Mouse (Mus musculus): ENCODE data around the gene Wbp1. TPM values are rescaled to one million over a fixed set of nuclear protein-coding genes. Genes with fewer than 3 reads are reported as not detected.

Gene Wbp1
- polyA plus RNA-seq, 1 experiment from 2014 or later, result 50.3 TPM

DNA sequence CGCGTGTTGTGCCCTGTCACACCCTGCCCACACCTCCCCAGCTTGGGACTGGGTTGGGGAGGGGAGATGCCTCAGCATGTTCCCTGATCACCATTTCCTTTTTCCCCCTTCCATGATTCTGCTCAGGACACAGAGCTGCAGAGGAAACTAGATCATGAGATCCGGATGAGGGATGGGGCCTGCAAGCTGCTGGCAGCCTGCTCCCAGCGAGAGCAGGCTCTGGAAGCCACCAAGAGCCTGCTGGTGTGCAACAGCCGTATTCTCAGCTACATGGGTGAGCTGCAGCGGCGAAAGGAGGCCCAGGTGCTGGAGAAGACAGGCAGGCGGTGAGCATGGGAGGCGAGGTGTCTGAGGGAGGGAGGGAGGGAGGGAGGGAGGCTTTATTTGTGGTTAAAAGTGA is 24.4 kb upstream of the Wbp1 start:
- H3K4me3 ChIP-seq (ENCODE audit: low read depth, low read length), result no peak overlapping the region
- 61% methylated on average over 9 of the region's 9 CpGs for WGBS
- peaks cover 5% of the 10 kb centered on the region; the same call in 1 of the 2 replicates for H3K36me3 ChIP-seq (ENCODE audit: control insufficient read depth, insufficient read depth, low read length)
- no peak overlapping the region for H3K4me2 ChIP-seq
- no peaks in the 10 kb centered on the region for H3K9me3 ChIP-seq (ENCODE audit: control insufficient read depth, low read length)
- H3K4me1 ChIP-seq (replicated peaks; ENCODE audit: control insufficient read depth, insufficient read depth, low read length), result peaks cover 7% of the 10 kb centered on the region
- H3K27me3 ChIP-seq (replicated peaks; ENCODE audit: control insufficient read depth, insufficient read depth, low read length), result peaks cover 17% of the 10 kb centered on the region
- DNase-seq (ENCODE audit: low spot score), result no peak
- H3K27ac ChIP-seq (ENCODE audit: low read depth, low read length), result no peak overlapping the region
- H3K9ac ChIP-seq (ENCODE audit: low read depth, low read length), result no peak overlapping the region
- no peak for ATAC-seq (replicated peaks; ENCODE audit: low FRiP score)

DNA sequence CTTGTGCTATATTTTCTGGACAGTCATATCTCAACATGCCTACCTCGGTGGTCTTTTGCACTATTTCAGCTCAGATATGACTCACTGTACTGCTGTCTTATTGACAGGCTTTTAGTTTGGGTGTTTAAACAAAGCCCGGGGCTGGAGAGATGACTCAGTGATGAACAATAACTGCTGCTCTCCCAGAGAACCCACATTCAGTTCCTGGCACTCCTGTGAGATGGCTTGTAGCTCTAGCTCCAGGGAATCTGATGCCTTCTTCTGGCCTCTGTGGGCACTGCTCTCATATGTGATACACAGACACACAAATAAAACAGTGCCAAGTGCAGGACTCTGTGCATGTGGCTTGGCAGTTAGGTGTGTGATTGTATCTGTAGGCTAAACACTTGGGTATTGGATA is 23.9 kb upstream of the Wbp1 start:
- ATAC-seq (replicated peaks; ENCODE audit: low FRiP score) (no peak), DNase-seq (ENCODE audit: low spot score) (no peak)
- Histone ChIP-seq H3K36me3 (ENCODE audit: control insufficient read depth, insufficient read depth, low read length) (peaks cover 5% of the 10 kb centered on the region; the same call in 1 of the 2 replicates), H3K4me3 (ENCODE audit: low read depth, low read length) (no peak overlapping the region), H3K4me1 (replicated peaks; ENCODE audit: control insufficient read depth, insufficient read depth, low read length) (peaks cover 7% of the 10 kb centered on the region), H3K9ac (ENCODE audit: low read depth, low read length) (no peak overlapping the region), H3K27ac (ENCODE audit: low read depth, low read length) (no peak overlapping the region), H3K27me3 (replicated peaks; ENCODE audit: control insufficient read depth, insufficient read depth, low read length) (peaks cover 17% of the 10 kb centered on the region), H3K4me2 (no peak overlapping the region), H3K9me3 (ENCODE audit: control insufficient read depth, low read length) (no peaks in the 10 kb centered on the region)
- 60% methylated on average over 2 of the region's 2 CpGs for WGBS

DNA sequence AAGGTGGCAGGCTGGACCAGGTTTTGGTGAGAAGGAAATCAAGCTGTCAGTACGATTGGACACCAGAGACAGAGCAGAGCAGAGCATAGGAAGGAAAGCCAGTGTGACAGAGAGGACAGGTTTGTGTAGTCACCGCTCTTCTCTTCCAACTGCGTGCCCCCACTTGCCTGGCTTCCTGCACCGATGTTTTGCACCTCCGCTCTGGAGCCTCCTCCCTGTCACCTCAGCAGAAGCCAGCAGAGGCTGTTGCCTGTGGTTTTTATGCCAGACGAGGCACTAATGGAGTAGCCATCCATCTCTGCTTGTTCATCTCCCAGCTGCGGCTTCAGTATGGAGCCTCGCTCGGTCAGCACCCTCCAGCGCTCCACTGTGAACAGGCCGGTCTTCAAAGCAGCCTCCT is 21.5 kb upstream of the Wbp1 start:
- 44% methylated on average over 11 of the region's 11 CpGs for WGBS
- Histone ChIP-seq H3K9ac (ENCODE audit: low read depth, low read length) (no peak overlapping the region), H3K4me1 (replicated peaks; ENCODE audit: control insufficient read depth, insufficient read depth, low read length) (peaks cover 16% of the 10 kb centered on the region), H3K36me3 (ENCODE audit: control insufficient read depth, insufficient read depth, low read length) (peaks cover 3% of the 10 kb centered on the region; the same call in 1 of the 2 replicates), H3K27me3 (replicated peaks; ENCODE audit: control insufficient read depth, insufficient read depth, low read length) (peaks cover 17% of the 10 kb centered on the region), H3K9me3 (ENCODE audit: control insufficient read depth, low read length) (no peaks in the 10 kb centered on the region), H3K4me2 (no peak overlapping the region), H3K4me3 (ENCODE audit: low read depth, low read length) (no peak overlapping the region), H3K27ac (ENCODE audit: low read depth, low read length) (no peak overlapping the region)
- ATAC-seq (replicated peaks; ENCODE audit: low FRiP score) (no peak), DNase-seq (ENCODE audit: low spot score) (no peak)

DNA sequence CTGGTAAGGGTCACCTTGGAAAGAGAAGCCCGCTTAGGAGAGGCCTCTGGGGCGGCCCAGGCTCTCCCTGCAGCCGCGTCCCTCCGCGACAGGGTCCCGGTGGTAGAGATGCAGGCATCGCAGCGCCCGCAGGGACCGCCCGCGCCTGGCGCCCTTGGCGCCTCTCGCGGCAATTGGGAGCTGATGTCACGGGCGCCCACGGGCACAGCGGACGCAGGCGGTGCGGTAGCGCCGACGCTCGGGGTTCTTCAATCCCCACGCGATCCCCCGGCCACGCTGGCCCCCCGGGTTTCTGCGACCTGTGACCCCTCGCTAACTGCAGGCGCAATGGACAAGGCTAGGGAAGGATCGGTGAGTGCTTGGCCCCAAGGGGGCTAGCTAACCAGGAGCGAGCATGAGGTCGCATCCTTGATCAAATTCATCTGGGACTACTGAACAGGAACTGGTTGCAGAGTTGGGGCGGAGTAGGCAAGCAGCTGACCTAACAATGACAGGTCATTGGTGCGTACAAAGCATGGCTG is 20.9 kb upstream of the Wbp1 start:
- DNase-seq (ENCODE audit: low spot score), result no peak
- WGBS, result 8% methylated on average over 41 of the region's 41 CpGs
- Histone ChIP-seq H3K9me3 (ENCODE audit: control insufficient read depth, low read length) (no peaks in the 10 kb centered on the region), H3K27ac (ENCODE audit: low read depth, low read length) (no peak overlapping the region), H3K36me3 (ENCODE audit: control insufficient read depth, insufficient read depth, low read length) (no peaks in the 10 kb centered on the region; the same call in 1 of the 2 replicates), H3K9ac (ENCODE audit: low read depth, low read length) (peak overlapping the region; percentile 26), H3K4me1 (replicated peaks; ENCODE audit: control insufficient read depth, insufficient read depth, low read length) (peaks cover 20% of the 10 kb centered on the region), H3K27me3 (replicated peaks; ENCODE audit: control insufficient read depth, insufficient read depth, low read length) (peaks cover 17% of the 10 kb centered on the region), H3K4me2 (peak overlapping the region; percentile 65), H3K4me3 (ENCODE audit: low read depth, low read length) (peak overlapping the region; percentile 35)
- no peak for ATAC-seq (replicated peaks; ENCODE audit: low FRiP score)

DNA sequence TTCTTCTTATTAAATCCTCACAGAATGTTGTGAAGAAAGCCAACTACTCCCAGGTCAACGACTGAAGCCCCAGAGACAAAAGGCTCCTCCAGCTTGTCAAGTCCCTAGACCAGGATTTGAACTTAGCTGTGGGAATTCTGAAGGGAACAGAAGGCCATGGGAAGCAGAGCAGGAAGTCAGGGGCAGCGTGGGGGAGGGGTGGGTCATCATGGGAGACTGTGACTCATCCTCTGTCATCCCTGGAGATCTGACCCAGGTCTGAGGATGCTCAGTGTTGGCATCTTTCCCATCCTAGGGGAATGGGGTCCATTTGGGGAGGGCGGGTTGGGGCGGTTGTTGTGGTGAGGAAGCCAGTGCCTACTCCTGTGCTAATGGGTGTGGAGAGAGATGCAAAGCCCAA is 20.3 kb upstream of the Wbp1 start:
- H3K9me3 ChIP-seq (ENCODE audit: control insufficient read depth, low read length), result no peaks in the 10 kb centered on the region
- H3K27me3 ChIP-seq (replicated peaks; ENCODE audit: control insufficient read depth, insufficient read depth, low read length), result peaks cover 17% of the 10 kb centered on the region
- no peaks in the 10 kb centered on the region; the same call in 1 of the 2 replicates for H3K36me3 ChIP-seq (ENCODE audit: control insufficient read depth, insufficient read depth, low read length)
- no peak overlapping the region for H3K9ac ChIP-seq (ENCODE audit: low read depth, low read length)
- H3K4me1 ChIP-seq (replicated peaks; ENCODE audit: control insufficient read depth, insufficient read depth, low read length), result peaks cover 23% of the 10 kb centered on the region
- H3K4me2 ChIP-seq, result no peak overlapping the region
- ATAC-seq (replicated peaks; ENCODE audit: low FRiP score) (no peak), DNase-seq (ENCODE audit: low spot score) (no peak)
- no peak overlapping the region for H3K4me3 ChIP-seq (ENCODE audit: low read depth, low read length)
- no peak overlapping the region for H3K27ac ChIP-seq (ENCODE audit: low read depth, low read length)
- 40% methylated on average over 4 of the region's 4 CpGs for WGBS

DNA sequence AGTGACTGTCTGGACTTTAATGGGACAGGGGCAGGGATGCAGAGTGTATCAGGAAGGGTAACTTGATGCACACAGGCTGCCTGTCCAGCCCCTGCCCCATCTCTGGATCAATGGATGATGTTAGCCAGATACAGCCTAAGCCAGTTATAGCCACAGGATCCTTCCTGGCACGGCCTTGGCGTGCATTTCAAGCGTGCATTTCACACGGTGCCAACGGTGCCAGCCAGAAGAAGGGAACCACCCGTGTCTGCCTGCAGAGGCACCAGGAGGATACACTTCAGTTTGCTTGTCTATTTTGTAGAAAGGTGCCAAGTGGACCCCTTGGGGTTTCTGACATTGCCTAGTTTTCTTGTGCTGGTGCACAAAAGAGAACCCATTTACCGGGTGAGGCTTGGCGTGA is 18.7 kb upstream of the Wbp1 start:
- peaks cover 29% of the 10 kb centered on the region for H3K27me3 ChIP-seq (replicated peaks; ENCODE audit: control insufficient read depth, insufficient read depth, low read length)
- ATAC-seq (replicated peaks; ENCODE audit: low FRiP score), result no peak
- no peak overlapping the region for H3K4me2 ChIP-seq
- no peak for DNase-seq (ENCODE audit: low spot score)
- no peak overlapping the region for H3K27ac ChIP-seq (ENCODE audit: low read depth, low read length)
- 90% methylated on average over 8 of the region's 8 CpGs for WGBS
- no peaks in the 10 kb centered on the region; the same call in 1 of the 2 replicates for H3K36me3 ChIP-seq (ENCODE audit: control insufficient read depth, insufficient read depth, low read length)
- H3K9me3 ChIP-seq (ENCODE audit: control insufficient read depth, low read length), result no peaks in the 10 kb centered on the region
- H3K4me1 ChIP-seq (replicated peaks; ENCODE audit: control insufficient read depth, insufficient read depth, low read length), result peaks cover 34% of the 10 kb centered on the region
- no peak overlapping the region for H3K4me3 ChIP-seq (ENCODE audit: low read depth, low read length)
- no peak overlapping the region for H3K9ac ChIP-seq (ENCODE audit: low read depth, low read length)

DNA sequence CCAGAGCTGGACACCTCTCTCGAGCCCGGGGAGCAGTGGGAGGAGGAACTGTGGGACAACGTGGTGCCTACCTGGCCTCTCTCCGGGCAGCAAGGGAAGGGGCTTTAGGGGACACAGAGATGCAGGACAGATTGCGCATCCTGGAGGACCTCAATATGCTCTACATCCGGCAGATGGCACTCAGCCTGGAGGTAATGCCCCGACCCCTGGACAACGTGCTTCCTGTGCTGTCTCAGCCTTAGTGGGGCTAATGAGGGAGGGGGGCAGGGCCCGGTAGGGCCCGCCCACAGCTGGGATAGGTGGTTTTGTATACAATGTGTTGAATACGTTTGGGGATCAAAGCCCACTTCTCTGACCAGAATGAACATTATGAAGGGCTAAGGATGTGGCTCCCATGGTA is 16.7 kb upstream of the Wbp1 start:
- WGBS, result 2% methylated on average over 11 of the region's 11 CpGs
- Histone ChIP-seq H3K9ac (ENCODE audit: low read depth, low read length) (peak overlapping the region; percentile 86), H3K4me1 (replicated peaks; ENCODE audit: control insufficient read depth, insufficient read depth, low read length) (peaks cover 37% of the 10 kb centered on the region)

DNA sequence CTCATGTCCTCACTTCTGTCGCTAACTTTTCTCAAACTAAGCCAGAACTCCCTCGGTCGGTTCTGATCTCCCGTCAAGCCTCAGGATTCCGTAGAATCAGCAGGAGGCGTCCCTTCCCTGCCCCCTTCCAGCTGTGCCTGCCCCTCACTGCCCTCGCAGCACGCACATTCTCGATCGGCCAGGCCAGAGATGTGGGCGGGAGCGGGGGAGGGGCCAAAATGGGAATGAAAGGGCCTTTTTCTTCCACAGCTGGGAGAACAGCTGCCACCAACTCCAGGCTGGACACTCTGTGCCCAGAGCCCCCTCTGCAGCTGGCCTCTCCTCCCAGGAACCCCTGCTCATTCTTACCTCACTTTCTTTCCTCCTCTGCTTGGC is 16.2 kb upstream of the Wbp1 start:
- Histone ChIP-seq H3K4me1 (replicated peaks; ENCODE audit: control insufficient read depth, insufficient read depth, low read length) (peaks cover 37% of the 10 kb centered on the region), H3K27me3 (replicated peaks; ENCODE audit: control insufficient read depth, insufficient read depth, low read length) (peaks cover 26% of the 10 kb centered on the region), H3K36me3 (ENCODE audit: control insufficient read depth, insufficient read depth, low read length) (no peaks in the 10 kb centered on the region; the same call in 1 of the 2 replicates), H3K4me3 (ENCODE audit: low read depth, low read length) (peak overlapping the region; percentile 63), H3K9me3 (ENCODE audit: control insufficient read depth, low read length) (no peaks in the 10 kb centered on the region), H3K9ac (ENCODE audit: low read depth, low read length) (peak overlapping the region; percentile 86), H3K4me2 (peak overlapping the region; percentile 86), H3K27ac (ENCODE audit: low read depth, low read length) (peak overlapping the region; percentile 97)
- DNase-seq (ENCODE audit: low spot score), result peak; percentile 86
- under 1% methylated on average over 12 of the region's 12 CpGs for WGBS
- ATAC-seq (replicated peaks; ENCODE audit: low FRiP score), result peak; percentile 64

More for the DNA sequence above, 16.7 kb upstream of the Wbp1 start:
- H3K9me3 ChIP-seq (ENCODE audit: control insufficient read depth, low read length), result no peaks in the 10 kb centered on the region
- peaks cover 30% of the 10 kb centered on the region for H3K27me3 ChIP-seq (replicated peaks; ENCODE audit: control insufficient read depth, insufficient read depth, low read length)
- H3K36me3 ChIP-seq (ENCODE audit: control insufficient read depth, insufficient read depth, low read length), result no peaks in the 10 kb centered on the region; the same call in 1 of the 2 replicates
- H3K4me2 ChIP-seq, result peak overlapping the region; percentile 86
- H3K4me3 ChIP-seq (ENCODE audit: low read depth, low read length), result peak overlapping the region; percentile 63
- ATAC-seq (replicated peaks; ENCODE audit: low FRiP score) (peak; percentile 48), DNase-seq (ENCODE audit: low spot score) (no peak)
- H3K27ac ChIP-seq (ENCODE audit: low read depth, low read length), result peak overlapping the region; percentile 97

DNA sequence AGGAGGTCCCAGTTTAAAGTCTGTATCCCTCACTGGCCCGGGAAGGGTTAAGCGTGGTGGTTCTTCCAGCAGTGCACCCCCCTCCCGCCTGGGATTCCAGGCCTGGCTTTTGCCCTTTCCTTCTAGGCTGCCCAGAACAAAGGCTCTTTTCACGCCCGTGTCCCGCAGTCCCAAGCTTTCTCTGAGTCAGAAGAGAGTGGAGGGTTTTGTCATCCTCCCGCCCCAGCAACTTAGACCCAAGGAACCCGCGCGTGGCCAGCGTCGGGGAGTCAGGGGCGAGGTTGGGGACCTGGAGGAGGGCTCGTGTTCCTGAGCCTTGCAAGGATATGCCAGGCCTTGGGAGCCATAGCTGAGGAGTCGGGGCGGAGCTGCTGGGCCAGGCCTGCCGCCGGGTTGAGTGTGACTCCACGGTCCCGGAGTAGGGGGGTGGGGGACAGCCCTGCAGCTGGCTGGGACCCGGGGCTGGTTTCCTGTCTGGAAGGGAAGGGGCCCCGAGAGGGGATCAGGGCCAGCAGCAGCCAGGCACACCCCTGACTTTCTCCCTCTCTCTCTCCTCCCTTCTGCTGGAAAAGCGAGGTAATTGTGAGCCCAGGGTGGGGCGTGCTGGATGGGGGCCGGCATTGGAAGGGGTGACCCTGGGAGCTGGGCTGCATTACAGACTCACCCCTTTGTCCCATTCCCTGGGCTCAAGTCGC is 15.7 kb upstream of the Wbp1 start:
- H3K4me2 ChIP-seq, result peak overlapping the region; percentile 86
- H3K9me3 ChIP-seq (ENCODE audit: control insufficient read depth, low read length), result no peaks in the 10 kb centered on the region
- peaks cover 33% of the 10 kb centered on the region for H3K4me1 ChIP-seq (replicated peaks; ENCODE audit: control insufficient read depth, insufficient read depth, low read length)
- peak overlapping the region; percentile 97 for H3K27ac ChIP-seq (ENCODE audit: low read depth, low read length)
- no peaks in the 10 kb centered on the region; the same call in 1 of the 2 replicates for H3K36me3 ChIP-seq (ENCODE audit: control insufficient read depth, insufficient read depth, low read length)
- 4% methylated on average over 24 of the region's 26 CpGs for WGBS
- H3K4me3 ChIP-seq (ENCODE audit: low read depth, low read length), result peak overlapping the region; percentile 63
- peak overlapping the region; percentile 86 for H3K9ac ChIP-seq (ENCODE audit: low read depth, low read length)
- peak; percentile 80 for DNase-seq (ENCODE audit: low spot score)
- peak; percentile 50 for ATAC-seq (replicated peaks; ENCODE audit: low FRiP score)
- H3K27me3 ChIP-seq (replicated peaks; ENCODE audit: control insufficient read depth, insufficient read depth, low read length), result peaks cover 20% of the 10 kb centered on the region
